Mouse (Mus musculus) olfactory bulb, adult 2 months (tissue): ENCODE results near the gene Fgfr2.

Experiments used
- CTCF ChIP-seq: fragments of 200-500 bp; IDR thresholded peaks from 2 replicates; pipeline ENCODE4 v1.5.1; 2012; ENCODE audit warnings: low read depth, mild to moderate bottlenecking, low read length, moderate library complexity; ENCODE audit not compliant: insufficient read depth
- POLR2A ChIP-seq: fragments of 200-500 bp; IDR thresholded peaks from 2 replicates; pipeline ENCODE4 v1.6.1; 2012; ENCODE audit warnings: mild to moderate bottlenecking, low read depth, low read length, moderate library complexity; ENCODE audit not compliant: insufficient read depth

GRCm38 (mm10) chr7:132624161-132624560 lies 499.0 kb downstream of the Fgfr2 start:
- TF ChIP-seq CTCF (no peak), POLR2A (no peak)
